ENCODE assay signal across 16 mouse cellular contexts in the genomic region with DNA sequence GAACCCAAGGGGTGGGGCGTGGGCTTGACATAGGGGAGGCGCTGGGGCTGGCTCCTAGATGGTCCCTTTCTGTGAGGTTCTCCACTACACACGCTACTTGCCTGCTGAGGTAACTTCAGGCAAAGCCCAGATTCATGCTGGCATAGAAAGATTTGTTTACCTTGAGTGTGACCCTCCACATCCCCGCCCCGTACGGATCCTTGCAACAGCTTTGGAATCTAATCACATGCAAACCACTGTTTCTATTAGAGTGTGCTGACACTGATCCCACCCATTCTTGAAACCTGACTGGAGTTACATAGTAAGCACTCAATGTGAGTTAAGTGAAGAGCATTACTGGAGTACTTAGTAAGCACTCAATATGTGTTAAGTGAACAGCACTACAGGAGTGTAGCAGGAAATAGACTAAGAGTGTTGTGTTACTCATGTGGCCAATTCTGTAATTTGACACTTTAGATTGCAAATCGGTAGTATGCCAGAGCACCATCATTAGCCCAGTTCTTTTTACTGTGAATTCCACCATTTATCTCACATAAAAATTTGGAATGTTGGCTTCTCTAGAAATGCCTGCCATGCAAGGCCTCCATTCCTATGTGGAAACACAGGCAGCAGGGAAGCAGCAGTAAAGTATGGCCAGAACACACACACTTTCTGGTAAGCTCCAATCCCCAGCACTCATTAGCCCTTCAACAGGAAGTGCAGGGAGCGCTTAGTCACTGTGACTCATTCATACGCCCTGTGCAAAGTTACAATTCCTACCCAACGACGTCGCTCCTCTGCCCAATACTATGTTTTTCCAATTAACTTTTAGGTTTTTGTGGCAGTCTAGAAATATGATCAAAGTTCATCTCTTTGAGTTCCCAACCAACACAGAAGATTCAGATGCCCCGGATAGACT.
DNase-seq lines count a peak whose midpoint lies in the region; TF ChIP-seq lines count a peak whose summit lies in the region.
"Had no signal": no experiment of that assay in that cellular context is flagged by ENCODE, and none has a peak within 500 bp of the region (broad histone marks: within the 10 kb centered on the region; RNA-seq: fewer than 3 reads in every experiment).

No protein-coding gene starts in this region.

- H3K4me1 ChIP-seq in embryonic fibroblast, embryonic 13.5 days (ENCODE audit: control insufficient read depth, insufficient read depth, low read length) = peaks cover 18% of the 10 kb centered on the region

- TF ChIP-seq POLR2A in embryonic fibroblast, embryonic 13.5 days (IDR thresholded peaks at IDR 0.05; ENCODE audit: low read depth, low read length) = no peak

- peak overlapping the region; percentile 86 for H3K27ac ChIP-seq in embryonic fibroblast, embryonic 13.5 days (ENCODE audit: insufficient read depth, low read length)
- H3K27ac ChIP-seq: hindbrain, embryonic 15.5 days; midbrain, embryonic 15.5 days had no signal

- H3K4me3 ChIP-seq in embryonic fibroblast, embryonic 13.5 days (ENCODE audit: insufficient read depth, low read length) = no peak overlapping the region
- H3K4me3 ChIP-seq: erythroblast, embryonic 14.5 days; hindbrain, embryonic 15.5 days; midbrain, embryonic 15.5 days had no signal

- TF ChIP-seq CTCF in embryonic fibroblast, embryonic 13.5 days (IDR thresholded peaks at IDR 0.05; ENCODE audit: borderline replicate concordance, insufficient read depth, low read length) = no peak

- peak; percentile 91 for DNase-seq in 3T3-L1 (ENCODE audit: low read depth, low spot score)
- DNase-seq in Muller cell, postnatal 12 days (ENCODE audit: inconsistent ontology term) = peak; percentile 65
- DNase-seq in lung, postnatal 14 days = peak; percentile 7
- no peak for DNase-seq in right cerebral cortex, postnatal 4 days
- DNase-seq in adrenal gland, postnatal 14 days = no peak
- DNase-seq in thymus, postnatal 4 days = no peak
- DNase-seq in layer of hippocampus, postnatal 25 days (ENCODE audit: extremely low spot score in 1 of 2, low spot score in 1 of 2) = no peak
- DNase-seq: cerebellum, adult 18-20 months; kidney, adult 2 months; liver; right cerebral cortex, postnatal 25 days; thymus, adult 18-20 months had no signal

Comparison
In these comparisons a context has a peak if more than half of its experiments do, and no peak if none do; other contexts are left out.
1. DNase-seq: peak in 3T3-L1 (single experiment), Muller cell, postnatal 12 days (single experiment) and lung, postnatal 14 days (single experiment); none in right cerebral cortex, postnatal 4 days (single experiment), adrenal gland, postnatal 14 days (single experiment), thymus, postnatal 4 days (single experiment) and layer of hippocampus, postnatal 25 days (0 of 2).